Mouse (Mus musculus): ENCODE measurements around the gene Ptgis. TPM values are rescaled to one million over a fixed set of nuclear protein-coding genes. Genes with fewer than 3 reads are reported as not detected.

Gene Ptgis
- polyA plus RNA-seq, 1 experiment from 2014 or later, result 12.0 TPM

DNA sequence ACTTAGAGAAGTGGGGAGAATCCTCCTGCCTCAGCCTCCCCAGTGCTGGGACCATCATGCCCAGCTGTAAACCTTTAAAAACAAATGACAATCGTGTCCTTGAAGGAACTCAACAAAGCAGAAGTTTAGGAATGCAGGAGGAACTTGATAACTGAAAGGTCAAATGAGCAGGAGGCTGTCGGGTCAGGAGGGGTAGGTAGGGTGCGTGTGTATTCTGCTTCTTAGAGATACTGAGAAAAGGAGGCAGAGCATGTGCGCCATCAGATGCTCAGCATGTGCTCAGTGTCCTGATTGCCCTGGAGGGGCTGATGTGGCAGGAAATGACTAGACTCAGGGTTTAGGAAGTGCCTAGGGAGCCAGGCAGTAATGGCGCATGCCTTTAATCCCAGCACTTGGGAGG lies 13.1 kb upstream of the Ptgis start:
- no peak overlapping the region for H3K9ac ChIP-seq (ENCODE audit: low read depth, low read length)
- peaks cover 15% of the 10 kb centered on the region for H3K4me1 ChIP-seq (ENCODE audit: control insufficient read depth, insufficient read depth, low read length)
- ATAC-seq, result no peak
- H3K4me2 ChIP-seq (ENCODE audit: low read depth, low read length), result no peak overlapping the region
- no peak overlapping the region; the same call in 1 of the 2 replicates for H3K27ac ChIP-seq (ENCODE audit: low read length)
- 82% methylated on average over 5 of the region's 5 CpGs for WGBS
- H3K36me3 ChIP-seq (ENCODE audit: control insufficient read depth, insufficient read depth, low read length), result no peaks in the 10 kb centered on the region
- no peaks in the 10 kb centered on the region for H3K27me3 ChIP-seq (replicated peaks; ENCODE audit: control insufficient read depth, insufficient read depth, low read length)
- H3K9me3 ChIP-seq (ENCODE audit: control insufficient read depth, low read length), result no peaks in the 10 kb centered on the region
- no peak overlapping the region for H3K4me3 ChIP-seq (ENCODE audit: low read length)

DNA sequence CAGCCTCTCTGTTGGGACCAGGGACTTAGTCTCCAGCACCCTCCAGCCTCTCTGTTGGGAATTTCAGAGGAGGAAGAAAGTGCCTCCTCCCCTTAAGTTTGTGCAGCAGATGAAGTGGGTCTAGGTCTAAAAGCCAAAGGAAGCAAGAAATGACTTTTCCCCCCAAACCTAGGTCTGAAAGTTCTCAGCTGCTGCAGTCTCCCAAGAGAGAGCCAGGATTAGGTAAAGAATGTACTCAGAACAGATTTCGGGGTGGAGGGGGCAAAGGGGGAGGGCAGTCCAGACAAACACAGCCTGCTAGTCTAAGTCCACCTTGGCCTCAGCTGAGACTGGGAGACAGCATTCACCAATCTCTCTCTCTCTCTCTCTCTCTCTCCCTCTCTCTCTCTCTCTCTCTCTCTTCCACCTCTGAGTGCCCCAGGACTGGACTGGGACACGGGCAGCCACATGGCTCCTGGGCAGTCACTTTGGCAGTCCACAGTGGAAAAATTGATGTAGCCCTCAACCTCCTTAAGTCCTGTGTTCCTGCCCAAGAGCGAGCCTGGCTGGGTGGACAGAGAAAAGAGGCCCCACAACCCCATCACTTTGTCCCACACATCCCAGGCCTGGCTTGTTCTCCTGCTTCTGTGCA lies 11.8 kb upstream of the Ptgis start:
- ATAC-seq, result no peak
- peaks cover 15% of the 10 kb centered on the region for H3K4me1 ChIP-seq (ENCODE audit: control insufficient read depth, insufficient read depth, low read length)
- no peak overlapping the region for H3K9ac ChIP-seq (ENCODE audit: low read depth, low read length)
- H3K36me3 ChIP-seq (ENCODE audit: control insufficient read depth, insufficient read depth, low read length), result no peaks in the 10 kb centered on the region
- no peaks in the 10 kb centered on the region for H3K27me3 ChIP-seq (replicated peaks; ENCODE audit: control insufficient read depth, insufficient read depth, low read length)
- H3K9me3 ChIP-seq (ENCODE audit: control insufficient read depth, low read length), result no peaks in the 10 kb centered on the region
- no peak overlapping the region for H3K4me3 ChIP-seq (ENCODE audit: low read length)
- H3K4me2 ChIP-seq (ENCODE audit: low read depth, low read length), result no peak overlapping the region
- WGBS, result 29% methylated on average over 3 of the region's 3 CpGs
- peak overlapping the region; percentile 46; the same call in 1 of the 2 replicates for H3K27ac ChIP-seq (ENCODE audit: low read length)

GRCm38 (mm10) chr2:167250736-167251337 lies 10.4 kb upstream of the Ptgis start:
- no peaks in the 10 kb centered on the region for H3K36me3 ChIP-seq (ENCODE audit: control insufficient read depth, insufficient read depth, low read length)
- H3K9ac ChIP-seq (ENCODE audit: low read depth, low read length), result no peak overlapping the region
- no peak for ATAC-seq
- H3K9me3 ChIP-seq (ENCODE audit: control insufficient read depth, low read length), result no peaks in the 10 kb centered on the region
- H3K27me3 ChIP-seq (replicated peaks; ENCODE audit: control insufficient read depth, insufficient read depth, low read length), result no peaks in the 10 kb centered on the region
- no peak overlapping the region for H3K4me3 ChIP-seq (ENCODE audit: low read length)
- peak overlapping the region; percentile 68 for H3K27ac ChIP-seq (ENCODE audit: low read length)
- peaks cover 15% of the 10 kb centered on the region for H3K4me1 ChIP-seq (ENCODE audit: control insufficient read depth, insufficient read depth, low read length)
- WGBS, result 21% methylated on average over 7 of the region's 7 CpGs
- no peak overlapping the region for H3K4me2 ChIP-seq (ENCODE audit: low read depth, low read length)

GRCm38 (mm10) chr2:167250003-167250735 lies 9.8 kb upstream of the Ptgis start:
- no peaks in the 10 kb centered on the region for H3K9me3 ChIP-seq (ENCODE audit: control insufficient read depth, low read length)

DNA sequence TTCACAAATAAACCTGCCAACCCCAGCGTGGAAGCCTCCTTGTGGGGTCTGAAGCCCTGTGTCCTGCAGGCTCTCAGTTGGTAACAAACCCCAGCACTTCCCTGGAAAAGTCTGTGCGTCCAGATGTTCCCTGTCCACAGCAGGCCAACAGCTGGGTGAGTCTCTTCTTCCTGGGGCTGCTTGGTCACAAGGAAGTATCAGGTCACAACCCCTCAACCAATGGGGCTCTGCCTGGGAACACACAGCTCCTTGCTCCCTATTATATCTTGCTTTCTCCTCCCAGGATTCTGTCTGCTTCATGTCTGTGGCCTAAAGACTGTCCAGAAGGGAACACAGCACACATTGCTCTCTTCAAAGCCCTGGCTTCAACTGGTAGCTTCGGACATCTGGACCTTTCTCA lies 9.2 kb upstream of the Ptgis start:
- peak; percentile 32; the same call in 1 of the 2 replicates for ATAC-seq
- 49% methylated on average over 3 of the region's 3 CpGs for WGBS
- peak overlapping the region; percentile 69 for H3K27ac ChIP-seq (ENCODE audit: low read length)
- H3K4me3 ChIP-seq (ENCODE audit: low read length), result no peak overlapping the region
- H3K4me2 ChIP-seq (ENCODE audit: low read depth, low read length), result no peak overlapping the region
- no peaks in the 10 kb centered on the region for H3K27me3 ChIP-seq (replicated peaks; ENCODE audit: control insufficient read depth, insufficient read depth, low read length)
- H3K9ac ChIP-seq (ENCODE audit: low read depth, low read length), result no peak overlapping the region
- H3K9me3 ChIP-seq (ENCODE audit: control insufficient read depth, low read length), result 0 out of 2 replicates have a peak, but pooled peaks cover 3% of the 10 kb centered on the region
- peaks cover 15% of the 10 kb centered on the region for H3K4me1 ChIP-seq (ENCODE audit: control insufficient read depth, insufficient read depth, low read length)
- no peaks in the 10 kb centered on the region for H3K36me3 ChIP-seq (ENCODE audit: control insufficient read depth, insufficient read depth, low read length)

More at GRCm38 (mm10) chr2:167250003-167250735, 9.8 kb upstream of the Ptgis start:
- H3K36me3 ChIP-seq (ENCODE audit: control insufficient read depth, insufficient read depth, low read length), result no peaks in the 10 kb centered on the region
- no peak overlapping the region for H3K9ac ChIP-seq (ENCODE audit: low read depth, low read length)
- no peaks in the 10 kb centered on the region for H3K27me3 ChIP-seq (replicated peaks; ENCODE audit: control insufficient read depth, insufficient read depth, low read length)
- WGBS, result 49% methylated on average over 11 of the region's 11 CpGs
- peaks cover 15% of the 10 kb centered on the region for H3K4me1 ChIP-seq (ENCODE audit: control insufficient read depth, insufficient read depth, low read length)
- ATAC-seq, result 0 out of 2 replicates have a peak, but pooled peaks have one; percentile 39
- H3K27ac ChIP-seq (ENCODE audit: low read length), result peak overlapping the region; percentile 69
- no peak overlapping the region for H3K4me2 ChIP-seq (ENCODE audit: low read depth, low read length)
- no peak overlapping the region for H3K4me3 ChIP-seq (ENCODE audit: low read length)

GRCm38 (mm10) chr2:167247823-167248222 lies 7.4 kb upstream of the Ptgis start:
- H3K36me3 ChIP-seq (ENCODE audit: control insufficient read depth, insufficient read depth, low read length), result no peaks in the 10 kb centered on the region
- peaks cover 12% of the 10 kb centered on the region; the same call in 1 of the 2 replicates for H3K4me1 ChIP-seq (ENCODE audit: control insufficient read depth, insufficient read depth, low read length)
- H3K4me2 ChIP-seq (ENCODE audit: low read depth, low read length), result no peak overlapping the region
- no peak overlapping the region for H3K27ac ChIP-seq (ENCODE audit: low read length)
- no peak overlapping the region for H3K9ac ChIP-seq (ENCODE audit: low read depth, low read length)
- WGBS, result 61% methylated on average over 2 of the region's 2 CpGs
- H3K9me3 ChIP-seq (ENCODE audit: control insufficient read depth, low read length), result 0 out of 2 replicates have a peak, but pooled peaks cover 3% of the 10 kb centered on the region
- no peak for ATAC-seq
- no peaks in the 10 kb centered on the region for H3K27me3 ChIP-seq (replicated peaks; ENCODE audit: control insufficient read depth, insufficient read depth, low read length)
- no peak overlapping the region for H3K4me3 ChIP-seq (ENCODE audit: low read length)

DNA sequence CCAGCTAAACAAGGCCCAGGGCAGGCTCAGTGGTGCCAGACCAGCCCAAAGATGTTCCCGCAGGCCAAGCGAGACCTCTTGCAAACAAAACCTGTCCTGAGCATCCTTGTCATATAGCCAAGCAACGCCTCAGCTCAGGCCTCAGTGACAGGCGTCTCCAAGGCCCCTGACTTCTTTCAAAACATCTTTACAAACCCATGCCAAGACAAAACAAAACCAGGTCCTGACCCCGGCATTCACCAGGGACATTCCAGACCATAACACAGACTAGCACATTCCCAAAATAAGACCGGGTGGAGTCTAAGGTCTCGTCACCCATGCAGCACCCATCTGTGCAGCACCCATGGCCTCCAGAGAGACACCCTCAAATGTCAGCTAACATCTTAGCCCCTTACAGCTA lies 6.3 kb upstream of the Ptgis start:
- H3K4me2 ChIP-seq (ENCODE audit: low read depth, low read length), result no peak overlapping the region
- ATAC-seq, result no peak

DNA sequence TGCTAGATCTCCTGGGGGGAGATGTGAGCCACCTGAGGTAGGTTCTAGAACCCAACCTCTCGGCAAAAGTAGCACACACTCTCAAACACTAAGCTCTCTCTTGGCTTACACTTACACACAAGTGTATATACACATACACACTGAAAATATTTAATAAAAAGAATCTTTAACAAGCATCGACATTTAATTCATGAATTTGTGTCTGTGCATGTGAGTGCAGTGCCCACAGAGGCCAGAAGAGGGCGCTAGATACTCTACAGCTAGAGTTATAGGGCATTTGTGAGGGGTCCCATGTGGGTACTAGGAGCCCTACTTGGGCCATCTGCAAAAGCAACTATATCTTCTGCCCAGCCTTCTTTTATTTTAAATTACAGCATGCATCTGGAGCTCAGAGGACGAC lies 4.5 kb upstream of the Ptgis start:
- Histone ChIP-seq H3K9me3 (ENCODE audit: control insufficient read depth, low read length) (0 out of 2 replicates have a peak, but pooled peaks cover 3% of the 10 kb centered on the region), H3K9ac (ENCODE audit: low read depth, low read length) (no peak overlapping the region), H3K4me2 (ENCODE audit: low read depth, low read length) (no peak overlapping the region), H3K27ac (ENCODE audit: low read length) (no peak overlapping the region), H3K27me3 (replicated peaks; ENCODE audit: control insufficient read depth, insufficient read depth, low read length) (no peaks in the 10 kb centered on the region; the same call in 1 of the 2 replicates), H3K36me3 (ENCODE audit: control insufficient read depth, insufficient read depth, low read length) (no peaks in the 10 kb centered on the region), H3K4me1 (ENCODE audit: control insufficient read depth, insufficient read depth, low read length) (peaks cover 16% of the 10 kb centered on the region), H3K4me3 (ENCODE audit: low read length) (no peak overlapping the region)
- WGBS, result 74% methylated on average over 4 of the region's 4 CpGs
- no peak for ATAC-seq

More for the DNA sequence above, 6.3 kb upstream of the Ptgis start:
- Histone ChIP-seq H3K36me3 (ENCODE audit: control insufficient read depth, insufficient read depth, low read length) (no peaks in the 10 kb centered on the region), H3K27ac (ENCODE audit: low read length) (no peak overlapping the region), H3K27me3 (replicated peaks; ENCODE audit: control insufficient read depth, insufficient read depth, low read length) (no peaks in the 10 kb centered on the region), H3K4me3 (ENCODE audit: low read length) (no peak overlapping the region), H3K4me1 (ENCODE audit: control insufficient read depth, insufficient read depth, low read length) (peaks cover 12% of the 10 kb centered on the region; the same call in 1 of the 2 replicates), H3K9me3 (ENCODE audit: control insufficient read depth, low read length) (0 out of 2 replicates have a peak, but pooled peaks cover 3% of the 10 kb centered on the region), H3K9ac (ENCODE audit: low read depth, low read length) (no peak overlapping the region)
- WGBS, result 81% methylated on average over 7 of the region's 7 CpGs

DNA sequence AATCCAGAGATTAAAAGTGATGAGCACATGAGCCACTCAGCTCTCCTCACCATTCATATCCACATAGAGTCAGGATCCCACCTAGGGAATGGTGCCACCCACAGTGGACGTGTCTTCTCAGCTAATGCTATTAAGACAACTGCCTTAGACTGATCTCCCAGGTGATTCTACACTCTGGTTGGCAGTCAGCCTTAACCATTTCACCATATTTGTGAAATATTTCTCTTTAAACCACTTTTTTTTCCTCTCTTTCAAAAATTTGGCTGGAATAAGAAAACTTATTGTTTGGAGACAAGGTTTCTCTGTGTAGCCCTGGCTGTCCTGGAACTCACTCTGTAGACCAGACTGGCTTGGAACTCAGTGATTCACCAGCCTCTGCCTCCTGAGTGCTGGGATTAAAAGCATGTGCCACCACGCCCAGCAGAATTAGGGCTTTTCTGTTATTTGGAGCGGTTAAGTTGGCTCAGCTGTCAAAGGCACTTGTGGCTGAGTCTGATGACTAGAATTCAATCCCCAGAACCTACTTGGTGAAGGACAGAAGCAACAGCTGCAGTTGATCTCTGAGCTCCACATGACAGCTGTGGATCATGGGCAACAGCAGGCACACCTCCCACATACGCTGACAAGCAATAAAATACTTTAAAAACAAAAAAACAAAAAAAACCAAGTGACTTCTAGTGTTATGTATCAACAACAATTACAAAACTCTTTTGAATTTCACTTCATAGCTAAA lies 3.6 kb upstream of the Ptgis start:
- no peak overlapping the region for H3K4me3 ChIP-seq (ENCODE audit: low read length)
- peaks cover 11% of the 10 kb centered on the region for H3K4me1 ChIP-seq (ENCODE audit: control insufficient read depth, insufficient read depth, low read length)
- no peaks in the 10 kb centered on the region for H3K36me3 ChIP-seq (ENCODE audit: control insufficient read depth, insufficient read depth, low read length)
- H3K9me3 ChIP-seq (ENCODE audit: control insufficient read depth, low read length), result 0 out of 2 replicates have a peak, but pooled peaks cover 3% of the 10 kb centered on the region
- WGBS, result 88% methylated on average over 4 of the region's 4 CpGs
- no peak overlapping the region for H3K27ac ChIP-seq (ENCODE audit: low read length)
- H3K27me3 ChIP-seq (replicated peaks; ENCODE audit: control insufficient read depth, insufficient read depth, low read length), result peaks cover under 1% of the 10 kb centered on the region; the same call in 1 of the 2 replicates
- H3K4me2 ChIP-seq (ENCODE audit: low read depth, low read length), result no peak overlapping the region
- no peak for ATAC-seq
- H3K9ac ChIP-seq (ENCODE audit: low read depth, low read length), result no peak overlapping the region

All from intestine, embryonic 16.5 days (tissue).